Mouse (Mus musculus): ENCODE data around the gene Naaladl1.
"Not testable (repeated sequence)": the region's sequence is repeated elsewhere in the genome, so short reads cannot be mapped to it uniquely, and the experiment has no call there.

Gene Naaladl1

GRCm38 (mm10) chr19:6084478-6085248 lies 20.9 kb upstream of the Naaladl1 start, which contains the start of the genes Zfpl1 and Cdca5:
TSS of gene Zfpl1 (minus strand) at chr19:6084956.
TSS of gene Cdca5 (plus strand) at chr19:6084983.
- DNase-seq = peak; percentile 96

GRCm38 (mm10) chr19:6085417-6085879 lies 20.1 kb upstream of the Naaladl1 start:
- DNase-seq = no peak

- no peak for DNase-seq
Measured at GRCm38 (mm10) chr19:6088841-6089240, 16.7 kb upstream of the Naaladl1 start.

GRCm38 (mm10) chr19:6094119-6094518 lies 11.5 kb upstream of the Naaladl1 start, which contains the start of gene AC131692.1:
TSS of gene AC131692.1 (plus strand) at chr19:6094419.
- no peak for DNase-seq

GRCm38 (mm10) chr19:6097847-6098246 lies 7.7 kb upstream of the Naaladl1 start:
- no peak for DNase-seq

GRCm38 (mm10) chr19:6101186-6101585 lies 4.4 kb upstream of the Naaladl1 start:
- DNase-seq = no peak

GRCm38 (mm10) chr19:6102169-6102853 lies 3.3 kb upstream of the Naaladl1 start:
- DNase-seq = no peak

GRCm38 (mm10) chr19:6104476-6104875 lies 1.1 kb upstream of the Naaladl1 start:
- DNase-seq = no peak

GRCm38 (mm10) chr19:6113116-6113515 lies 7.5 kb downstream of the Naaladl1 start:
- DNase-seq = no peak

GRCm38 (mm10) chr19:6116113-6116850 lies 10.7 kb downstream of the Naaladl1 start:
- DNase-seq = no peak

- no peak for DNase-seq
Measured at GRCm38 (mm10) chr19:6117346-6117985, 11.9 kb downstream of the Naaladl1 start.

GRCm38 (mm10) chr19:6117986-6118676 lies 12.5 kb downstream of the Naaladl1 start, which contains the start of gene Sac3d1:
TSS of gene Sac3d1 (minus strand) at chr19:6118650.
- DNase-seq = peak; percentile 83

GRCm38 (mm10) chr19:6118677-6119185 lies 13.1 kb downstream of the Naaladl1 start:
- no peak for DNase-seq

- DNase-seq = no peak
Measured at GRCm38 (mm10) chr19:6121761-6122160, 16.2 kb downstream of the Naaladl1 start.

- no peak for DNase-seq
Measured at GRCm38 (mm10) chr19:6123330-6123729, 17.7 kb downstream of the Naaladl1 start.

- DNase-seq = no peak
Measured at GRCm38 (mm10) chr19:6124898-6125297, 19.3 kb downstream of the Naaladl1 start.

- DNase-seq = peak; percentile 65
Measured at GRCm38 (mm10) chr19:6126289-6126688, 20.7 kb downstream of the Naaladl1 start.

- no peak for DNase-seq
Measured at GRCm38 (mm10) chr19:6126789-6127580, 21.4 kb downstream of the Naaladl1 start.

GRCm38 (mm10) chr19:6127760-6128341 lies 22.3 kb downstream of the Naaladl1 start, which contains the start of gene Snx15:
TSS of gene Snx15 (minus strand) at chr19:6128304.
- peak; percentile 96 for DNase-seq

GRCm38 (mm10) chr19:6130414-6131128 lies 25.0 kb downstream of the Naaladl1 start:
- not testable (repeated sequence) for DNase-seq

All from cerebellum, adult 8-10 months (tissue).